In genomic region chrX:164283808-164284207, GRCm38 (mm10) we compare ENCODE assay signal across 27 mouse cellular contexts. TPM values are rescaled to one million over a fixed set of nuclear protein-coding genes. Genes with fewer than 3 reads are reported as not detected.
DNase-seq lines count a peak whose midpoint lies in the region; ATAC-seq and TF ChIP-seq lines count a peak whose summit lies in the region.
"Had no signal": no experiment of that assay in that cellular context is flagged by ENCODE, and none has a peak within 500 bp of the region (broad histone marks: within the 10 kb centered on the region; RNA-seq: fewer than 3 reads in every experiment).

No protein-coding gene starts in this region.

- H3K9me3 ChIP-seq in embryonic facial prominence, embryonic 14.5 days (ENCODE audit: control insufficient read depth, low read length) = no peaks in the 10 kb centered on the region
- H3K9me3 ChIP-seq in embryonic facial prominence, embryonic 10.5 days = no peaks in the 10 kb centered on the region
- no peaks in the 10 kb centered on the region for H3K9me3 ChIP-seq in stomach, postnatal 0 days (ENCODE audit: control insufficient read depth, low read length)
- H3K9me3 ChIP-seq: embryonic facial prominence, embryonic 13.5 days; hindbrain, embryonic 13.5 days had no signal

- no peaks in the 10 kb centered on the region for H3K4me1 ChIP-seq in embryonic facial prominence, embryonic 14.5 days (ENCODE audit: control insufficient read depth, insufficient read depth, low read length)
- H3K4me1 ChIP-seq in embryonic facial prominence, embryonic 10.5 days = no peaks in the 10 kb centered on the region
- no peaks in the 10 kb centered on the region for H3K4me1 ChIP-seq in stomach, postnatal 0 days (replicated peaks; ENCODE audit: control insufficient read depth, insufficient read depth)
- H3K4me1 ChIP-seq: embryonic facial prominence, embryonic 13.5 days; hindbrain, embryonic 13.5 days had no signal

- peak; percentile 48 for DNase-seq in embryonic facial prominence, embryonic 14.5 days (ENCODE audit: low spot score)
- DNase-seq in embryonic facial prominence, embryonic 10.5 days (ENCODE audit: low spot score) = no peak
- peak; percentile 32 for DNase-seq in lung, postnatal 36 days
- DNase-seq in lung, postnatal 14 days = no peak
- DNase-seq in NIH3T3 (ENCODE audit: low read depth) = peak; percentile 63
- no peak for DNase-seq in stomach, postnatal 0 days (ENCODE audit: low spot score)
- no peak for DNase-seq in cerebellum, adult 11-12 months
- DNase-seq in adrenal gland, postnatal 25 days = no peak
- DNase-seq: adrenal gland, adult 8-10 months; adrenal gland, postnatal 36 days; cerebellum, adult 2 months; cerebellum, adult 9-11 months; cerebellum, postnatal 25 days; forebrain, postnatal 0 days; gastrocnemius, adult 2 months; gastrocnemius, postnatal 14 days; heart, adult 11 months had no signal

- no peak for TF ChIP-seq EP300 in stomach, postnatal 0 days (optimal IDR thresholded peaks at IDR 0.05)

- no peak overlapping the region for H3K27ac ChIP-seq in embryonic facial prominence, embryonic 14.5 days (replicated peaks; ENCODE audit: low read depth, low read length)
- no peak overlapping the region for H3K27ac ChIP-seq in embryonic facial prominence, embryonic 10.5 days (replicated peaks)
- H3K27ac ChIP-seq in stomach, postnatal 0 days (replicated peaks) = 0 out of 2 replicates have a peak overlapping the region, but pooled peaks have one; percentile 13
- H3K27ac ChIP-seq: embryonic facial prominence, embryonic 13.5 days; gastrocnemius, adult 2 months; hindbrain, embryonic 13.5 days had no signal

- H3K27me3 ChIP-seq in embryonic facial prominence, embryonic 14.5 days (replicated peaks; ENCODE audit: control insufficient read depth, insufficient read depth, low read length) = 0 out of 2 replicates have a peak, but pooled peaks cover 9% of the 10 kb centered on the region
- H3K27me3 ChIP-seq in embryonic facial prominence, embryonic 10.5 days (replicated peaks; ENCODE audit: low read depth, poor library complexity, severe bottlenecking) = peaks cover 68% of the 10 kb centered on the region
- H3K27me3 ChIP-seq in stomach, postnatal 0 days (ENCODE audit: control insufficient read depth, insufficient read depth, low read length) = no peaks in the 10 kb centered on the region

- no peak overlapping the region for H3K9ac ChIP-seq in embryonic facial prominence, embryonic 14.5 days (ENCODE audit: low read depth, low read length)
- H3K9ac ChIP-seq in stomach, postnatal 0 days (ENCODE audit: low read length) = no peak overlapping the region
- H3K9ac ChIP-seq: embryonic facial prominence, embryonic 13.5 days; forebrain, postnatal 0 days; hindbrain, embryonic 13.5 days had no signal

- no peak for TF ChIP-seq CTCF in stomach, postnatal 0 days (IDR thresholded peaks at IDR 0.05; ENCODE audit: low read depth)

- H3K36me3 ChIP-seq in embryonic facial prominence, embryonic 14.5 days (ENCODE audit: control insufficient read depth, insufficient read depth, low read length) = no peaks in the 10 kb centered on the region
- no peaks in the 10 kb centered on the region for H3K36me3 ChIP-seq in embryonic facial prominence, embryonic 10.5 days (replicated peaks)
- no peaks in the 10 kb centered on the region for H3K36me3 ChIP-seq in stomach, postnatal 0 days (ENCODE audit: control insufficient read depth, insufficient read depth, low read length)
- H3K36me3 ChIP-seq: embryonic facial prominence, embryonic 13.5 days; hindbrain, embryonic 13.5 days had no signal

- H3K4me2 ChIP-seq in embryonic facial prominence, embryonic 14.5 days (ENCODE audit: low read depth, low read length) = no peak overlapping the region
- no peak overlapping the region for H3K4me2 ChIP-seq in stomach, postnatal 0 days (replicated peaks; ENCODE audit: low read depth)
- H3K4me2 ChIP-seq: embryonic facial prominence, embryonic 13.5 days; heart, embryonic 11.5 days; hindbrain, embryonic 13.5 days had no signal

- no peak overlapping the region for H3K4me3 ChIP-seq in embryonic facial prominence, embryonic 14.5 days (ENCODE audit: low read depth, low read length)
- no peak overlapping the region for H3K4me3 ChIP-seq in embryonic facial prominence, embryonic 10.5 days
- H3K4me3 ChIP-seq in stomach, postnatal 0 days (ENCODE audit: low read depth, low read length) = no peak overlapping the region
- H3K4me3 ChIP-seq: embryonic facial prominence, embryonic 13.5 days; gastrocnemius, adult 2 months; hindbrain, embryonic 13.5 days had no signal

- ATAC-seq in embryonic facial prominence, embryonic 14.5 days (ENCODE audit: low read depth) = no peak
- peak; percentile 57; the same call in 1 of the 2 replicates for ATAC-seq in stomach, postnatal 0 days (ENCODE audit: low FRiP score, low TSS enrichment)
- ATAC-seq: activated CD4-positive, CD25-positive, alpha-beta regulatory T cell, adult 4 months; CD4-positive, CD25-positive, alpha-beta regulatory T cell, adult 4 months; forebrain, embryonic 14.5 days; forebrain, postnatal 0 days; hindbrain, embryonic 16.5 days had no signal

- 78% methylated on average over 4 of the region's 4 CpGs for WGBS in embryonic facial prominence, embryonic 14.5 days
- WGBS in embryonic facial prominence, embryonic 10.5 days = 86% methylated on average over 4 of the region's 4 CpGs
- WGBS in stomach, postnatal 0 days = 59% methylated on average over 4 of the region's 4 CpGs

RNA-seq across cellular contexts. Expression of gene Pir, which starts 14.6 kb away (rescaled TPM):
- 12.0 and 12.9 TPM in 2 replicates for polyA plus RNA-seq in embryonic facial prominence, embryonic 14.5 days (2014; fragmentation: Nextera tagmentation; extraction: Ambion mirVana)
- polyA plus RNA-seq in embryonic facial prominence, embryonic 10.5 days (2016; fragmentation: Nextera tagmentation; extraction: Ambion mirVana) = 8.0 and 10.0 TPM in 2 replicates
- 19.6 and 19.8 TPM in 2 replicates for polyA plus RNA-seq in stomach, postnatal 0 days (2015; fragmentation: Nextera tagmentation; extraction: Ambion mirVana)
- 3.2 and 3.6 TPM in 2 replicates for total RNA-seq in adrenal gland, postnatal 25 days (2021)
- total RNA-seq: common myeloid progenitor, adult 5-6 weeks had no signal
- polyA plus RNA-seq: activated CD4-positive, CD25-positive, alpha-beta regulatory T cell, adult 4 months; CD4-positive, CD25-positive, alpha-beta regulatory T cell, adult 4 months had no signal

RNA-seq across cellular contexts. Expression of gene Bmx, which starts 25.8 kb away (rescaled TPM):
- polyA plus RNA-seq in embryonic facial prominence, embryonic 14.5 days (2014; fragmentation: Nextera tagmentation; extraction: Ambion mirVana) = 0.67 and 1.2 TPM in 2 replicates
- polyA plus RNA-seq in embryonic facial prominence, embryonic 10.5 days (2016; fragmentation: Nextera tagmentation; extraction: Ambion mirVana) = 0.08 and 0.20 TPM in 2 replicates
- polyA plus RNA-seq in stomach, postnatal 0 days (2015; fragmentation: Nextera tagmentation; extraction: Ambion mirVana) = 0.51 and 0.52 TPM in 2 replicates
- 0.30 TPM in 1 of 2 replicates, not detected in the other for total RNA-seq in adrenal gland, postnatal 25 days (2021)
- total RNA-seq: MEL had no signal
- polyA plus RNA-seq: activated CD4-positive, CD25-positive, alpha-beta regulatory T cell, adult 4 months; C2C12; CD4-positive, CD25-positive, alpha-beta regulatory T cell, adult 4 months had no signal

Comparison
In these comparisons a context has a peak if more than half of its experiments do, and no peak if none do; other contexts are left out.
1. DNase-seq: peak in embryonic facial prominence, embryonic 14.5 days (single experiment), lung, postnatal 36 days (single experiment) and NIH3T3 (single experiment); none in embryonic facial prominence, embryonic 10.5 days (single experiment), lung, postnatal 14 days (single experiment), stomach, postnatal 0 days (single experiment), cerebellum, adult 11-12 months (single experiment) and adrenal gland, postnatal 25 days (single experiment).